Mouse (Mus musculus): ENCODE data around the gene Prpf4.
A peak's percentile ranks its signal among the peaks of the same experiment; 100 is the strongest.

Prpf4 gene

DNA sequence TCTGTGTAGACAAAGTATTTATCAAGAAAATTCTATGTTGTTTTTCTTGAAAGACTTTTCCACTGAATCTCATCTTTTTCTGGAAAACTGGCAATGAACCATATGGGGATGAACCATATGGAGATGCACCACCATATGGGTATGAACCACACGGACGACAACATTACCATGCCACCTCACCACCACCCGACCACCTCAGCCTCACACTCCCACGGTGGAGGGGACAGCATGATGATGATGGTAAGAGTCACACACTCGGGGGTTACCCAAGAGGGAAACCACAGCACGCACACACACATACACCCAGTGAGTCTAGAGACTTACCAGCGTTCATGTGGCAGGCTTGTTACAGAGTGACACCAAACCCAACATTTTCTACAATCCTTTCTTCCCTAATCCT lies 23.2 kb upstream of the Prpf4 start:
- no peak for ATAC-seq (ENCODE audit: insufficient number of reproducible peaks, low FRiP score, low TSS enrichment)

DNA sequence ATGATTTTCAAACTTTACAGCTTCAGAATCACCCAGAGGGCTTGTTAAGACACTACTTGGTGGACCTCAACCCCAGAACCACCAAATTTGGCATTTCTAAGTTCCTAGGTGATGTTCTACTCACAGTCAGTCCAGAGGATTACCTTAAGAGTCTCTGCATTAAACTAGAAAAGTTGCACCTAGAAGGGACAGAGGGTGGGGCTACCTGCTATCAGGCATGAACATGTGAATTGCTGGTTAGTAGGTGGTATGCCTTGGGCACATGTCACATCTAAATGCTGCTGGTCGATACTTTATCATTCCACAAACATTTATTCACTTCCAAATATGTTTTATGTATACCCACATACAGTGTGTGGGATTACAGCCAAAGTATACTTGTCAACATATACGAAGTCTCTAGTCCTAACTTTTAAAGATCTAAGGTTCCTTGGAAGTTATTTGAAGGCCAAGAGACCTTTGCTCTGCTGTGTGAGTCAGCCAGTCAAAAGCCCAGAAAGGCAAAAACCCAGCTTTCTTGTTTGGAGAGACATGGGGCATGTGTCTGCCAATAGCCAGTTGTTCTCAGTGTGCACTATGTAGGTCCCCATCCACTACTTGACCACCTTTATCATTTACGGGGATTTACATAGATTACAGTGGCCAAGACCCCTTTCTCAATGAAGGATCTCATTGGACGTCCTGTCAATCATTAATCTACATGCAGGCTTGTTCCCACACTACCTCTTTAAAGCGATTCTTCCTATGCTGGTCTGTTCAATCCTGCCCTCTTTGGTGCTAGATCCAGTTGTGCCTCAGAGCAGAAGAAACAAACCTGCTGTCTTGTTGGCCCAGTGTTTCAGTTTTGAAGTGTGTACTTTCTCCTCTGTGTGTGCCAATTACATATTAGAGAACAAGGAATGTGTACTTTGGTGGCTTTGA lies 18.7 kb upstream of the Prpf4 start:
- ATAC-seq (ENCODE audit: insufficient number of reproducible peaks, low FRiP score, low TSS enrichment), result no peak

DNA sequence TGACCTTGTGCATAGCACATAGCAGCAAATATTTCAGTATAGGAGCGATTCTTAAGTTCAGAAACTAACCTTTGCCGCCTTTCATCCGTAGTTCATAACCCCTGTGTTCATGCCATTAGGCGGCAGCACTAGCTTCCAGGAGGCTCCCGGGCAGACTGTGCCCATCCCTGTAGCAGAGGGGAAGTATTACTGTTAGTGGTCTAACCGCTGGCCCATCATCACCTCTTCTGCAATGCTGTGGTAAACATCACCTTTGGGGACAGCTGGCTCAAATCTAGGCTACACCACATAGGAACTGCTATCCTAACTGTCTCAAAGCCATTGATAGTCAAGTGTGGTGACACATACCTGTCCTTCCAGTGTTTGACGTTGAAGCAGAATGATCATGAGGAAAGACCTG lies 16.7 kb upstream of the Prpf4 start:
- ATAC-seq (ENCODE audit: insufficient number of reproducible peaks, low FRiP score, low TSS enrichment), result no peak

DNA sequence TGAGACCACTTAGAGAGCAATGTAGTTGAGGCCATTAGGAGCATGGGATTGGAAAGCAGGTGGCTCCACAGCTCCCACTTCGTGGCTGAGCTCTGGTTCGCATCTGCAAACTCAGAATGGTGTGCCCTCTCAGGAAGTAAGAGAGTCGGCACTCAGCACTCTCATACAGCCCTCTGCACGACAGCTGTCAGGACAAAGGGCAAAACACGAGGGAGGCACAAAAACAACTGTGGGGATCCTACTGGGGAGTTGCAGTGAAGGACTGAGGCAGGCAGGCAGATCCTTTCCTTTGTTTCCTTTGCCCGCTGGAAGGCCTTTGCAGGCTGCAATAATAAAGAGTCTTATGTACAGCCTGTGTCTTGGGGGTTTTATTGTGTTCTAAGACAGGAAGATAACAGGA lies 15.1 kb upstream of the Prpf4 start:
- ATAC-seq (ENCODE audit: insufficient number of reproducible peaks, low FRiP score, low TSS enrichment), result no peak

DNA sequence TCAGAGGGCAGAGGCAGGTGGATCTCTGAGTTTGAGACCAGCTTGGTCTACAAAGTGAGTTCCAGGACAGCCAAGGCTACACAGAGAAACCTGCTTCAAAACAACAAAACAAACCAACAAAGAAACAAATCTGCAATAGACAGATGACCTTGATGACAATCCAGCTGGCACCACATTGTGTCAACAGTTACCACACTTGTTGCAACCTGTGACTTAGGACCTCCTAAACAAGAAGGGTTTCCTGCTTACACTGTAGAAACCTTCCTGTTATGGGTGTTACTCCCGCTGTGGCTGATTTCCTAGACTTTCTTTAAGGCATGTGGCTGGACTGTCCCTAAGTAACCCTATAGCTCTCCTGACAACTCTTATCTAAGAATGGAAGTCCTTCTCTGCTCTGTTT lies 12.8 kb upstream of the Prpf4 start:
- no peak for ATAC-seq (ENCODE audit: insufficient number of reproducible peaks, low FRiP score, low TSS enrichment)

DNA sequence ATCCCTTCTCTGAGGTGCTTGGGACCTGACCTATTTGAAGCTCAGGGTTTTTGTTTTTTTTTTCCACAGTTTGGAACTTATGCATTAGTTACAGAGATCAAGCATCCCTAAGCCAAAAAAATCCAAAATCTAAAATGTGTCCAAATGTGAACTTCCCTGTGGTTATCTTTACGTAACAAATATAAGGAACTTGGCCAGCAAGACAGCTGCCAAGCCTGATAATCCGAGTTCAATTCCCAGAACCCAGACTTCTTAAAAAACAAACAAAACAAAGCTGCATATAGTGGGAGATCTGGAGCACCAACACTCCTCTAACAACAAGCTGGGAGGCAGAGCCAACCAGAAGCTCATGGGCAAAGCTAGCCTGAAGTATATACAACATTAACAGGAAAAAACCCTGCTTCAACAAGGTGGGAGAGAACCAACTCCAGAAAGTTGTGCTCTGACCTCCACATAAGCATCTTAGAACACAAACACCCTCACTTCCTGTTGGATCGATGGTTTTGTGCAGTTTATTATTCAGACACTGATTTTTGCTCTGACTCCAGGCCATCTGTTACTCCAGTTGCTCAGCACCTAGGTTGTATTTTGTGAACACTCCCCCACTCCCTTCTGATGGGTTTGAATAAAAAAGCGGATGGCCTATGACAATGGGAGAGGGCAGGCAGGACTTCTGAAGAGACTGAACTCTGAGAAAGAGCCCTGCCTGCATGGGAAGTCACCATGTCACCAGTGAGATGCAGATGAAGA lies 10.8 kb upstream of the Prpf4 start:
- no peak for ATAC-seq (ENCODE audit: insufficient number of reproducible peaks, low FRiP score, low TSS enrichment)

DNA sequence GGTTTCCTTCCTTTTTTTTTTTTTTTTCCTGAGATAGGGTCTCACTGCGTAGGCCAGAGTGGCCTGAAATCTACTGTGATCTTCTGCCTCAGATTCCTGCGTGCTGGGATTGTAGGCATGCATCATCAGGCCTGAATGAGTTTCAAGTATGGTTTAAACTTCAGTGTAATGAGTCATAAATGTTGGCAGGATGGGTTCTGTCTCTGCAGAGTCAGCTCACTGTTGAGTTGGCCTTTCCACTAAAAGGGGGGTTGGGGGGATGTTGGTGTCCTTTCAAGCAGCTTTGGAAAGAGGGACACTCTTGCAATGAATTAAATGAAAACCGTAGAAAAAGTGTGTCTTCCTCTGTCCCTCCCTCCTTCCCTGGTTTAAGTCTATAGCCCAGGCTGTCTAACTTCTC lies 9.6 kb upstream of the Prpf4 start:
- no peak for ATAC-seq (ENCODE audit: insufficient number of reproducible peaks, low FRiP score, low TSS enrichment)

DNA sequence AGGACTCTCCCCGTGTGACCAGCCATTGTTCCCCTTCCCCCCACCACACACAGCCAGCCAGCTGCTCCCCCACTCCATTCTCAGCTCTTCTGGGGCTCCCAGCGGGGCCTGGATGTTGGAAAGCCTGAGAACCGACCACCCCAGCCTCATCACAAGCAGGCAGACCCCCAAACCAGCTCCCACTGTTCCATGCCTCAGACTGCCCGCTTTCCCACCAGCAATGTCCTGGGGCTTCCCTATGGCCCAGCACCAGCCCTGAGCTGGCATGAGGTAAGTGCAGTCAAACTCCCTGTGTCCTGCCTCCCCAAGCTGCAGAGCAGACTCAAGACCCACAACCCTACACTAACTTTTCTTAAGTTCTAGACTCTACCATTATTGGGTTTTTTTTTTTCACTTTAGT lies 2.5 kb upstream of the Prpf4 start:
- ATAC-seq (ENCODE audit: insufficient number of reproducible peaks, low FRiP score, low TSS enrichment), result no peak

DNA sequence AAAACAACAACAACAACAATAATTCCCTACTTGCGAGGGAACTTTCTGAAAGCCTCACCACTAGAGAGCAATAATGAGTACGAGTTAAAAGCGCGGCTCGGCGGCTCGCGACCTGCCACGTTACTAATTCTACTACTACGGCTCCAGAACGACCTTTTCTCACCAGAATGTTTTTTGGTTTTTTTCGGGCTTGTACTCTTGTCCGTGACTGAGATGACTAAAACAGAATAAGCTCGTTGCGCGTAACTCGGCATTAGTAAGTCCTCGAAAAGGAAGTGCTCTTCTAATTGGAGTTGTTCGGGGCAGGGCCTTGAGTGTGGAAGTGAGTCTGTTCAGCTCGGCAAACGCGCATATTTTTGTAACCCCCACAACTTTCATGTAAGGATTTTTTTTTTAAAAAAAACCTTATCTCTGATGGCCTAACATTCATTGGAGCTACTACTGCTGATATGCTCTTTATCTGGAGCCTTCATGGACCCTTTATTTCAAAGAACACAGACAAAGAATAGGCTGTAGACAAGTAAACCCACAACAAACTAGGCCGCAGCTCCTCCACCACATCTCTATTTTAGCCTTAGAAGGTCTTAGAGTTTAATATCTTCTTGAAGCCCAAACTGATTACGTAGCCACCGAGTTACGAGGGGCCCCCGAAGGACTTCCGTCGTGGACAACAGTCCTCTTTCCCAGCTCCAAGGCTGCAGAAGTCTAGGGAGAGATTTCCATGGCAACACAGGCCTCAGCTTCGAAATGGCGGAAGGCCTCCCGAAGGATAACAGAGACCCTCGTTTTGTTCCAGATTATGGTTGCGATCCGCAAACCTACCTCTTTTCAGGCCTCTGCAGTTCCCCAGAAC lies 641 bp upstream of the Prpf4 start:
- ATAC-seq (ENCODE audit: insufficient number of reproducible peaks, low FRiP score, low TSS enrichment), result peak; percentile 47

DNA sequence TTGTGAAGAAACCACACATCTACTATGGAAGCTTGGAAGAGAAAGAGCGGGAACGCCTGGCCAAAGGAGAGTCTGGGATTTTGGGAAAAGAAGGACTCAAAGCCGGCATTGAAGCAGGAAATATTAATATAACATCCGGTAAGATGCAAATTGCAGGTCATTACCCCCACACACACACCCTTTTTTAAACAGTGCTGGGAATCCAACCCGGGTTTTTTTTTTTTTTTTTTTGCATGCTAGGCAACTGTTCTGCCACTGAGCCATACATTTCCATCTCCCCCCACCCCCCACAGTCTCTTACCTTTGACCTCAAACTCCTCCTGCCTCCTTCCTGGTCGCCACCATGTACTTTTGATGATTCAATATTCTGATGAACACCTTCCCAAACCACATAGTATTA lies 1.0 kb downstream of the Prpf4 start:
- no peak for ATAC-seq (ENCODE audit: insufficient number of reproducible peaks, low FRiP score, low TSS enrichment)

DNA sequence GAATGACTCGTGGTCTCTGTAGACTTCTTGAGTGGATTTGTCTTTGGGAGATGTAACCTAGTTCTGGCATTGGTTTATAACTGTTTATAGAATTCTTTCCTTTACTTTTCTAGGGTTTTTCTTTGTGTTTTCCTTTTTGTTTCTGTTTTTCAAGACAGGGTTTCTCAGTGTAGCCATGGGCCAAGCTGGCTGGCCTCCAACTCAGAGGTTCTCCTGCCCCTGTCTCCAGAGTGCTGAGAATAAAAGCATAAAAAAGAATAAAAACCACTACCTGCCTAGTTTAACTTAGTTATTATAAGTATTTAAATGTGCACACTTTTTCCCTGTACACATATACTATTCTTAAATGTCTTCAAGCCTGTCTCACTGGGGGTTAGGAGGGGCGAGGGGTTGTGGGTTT lies 1.7 kb downstream of the Prpf4 start:
- no peak for ATAC-seq (ENCODE audit: insufficient number of reproducible peaks, low FRiP score, low TSS enrichment)

DNA sequence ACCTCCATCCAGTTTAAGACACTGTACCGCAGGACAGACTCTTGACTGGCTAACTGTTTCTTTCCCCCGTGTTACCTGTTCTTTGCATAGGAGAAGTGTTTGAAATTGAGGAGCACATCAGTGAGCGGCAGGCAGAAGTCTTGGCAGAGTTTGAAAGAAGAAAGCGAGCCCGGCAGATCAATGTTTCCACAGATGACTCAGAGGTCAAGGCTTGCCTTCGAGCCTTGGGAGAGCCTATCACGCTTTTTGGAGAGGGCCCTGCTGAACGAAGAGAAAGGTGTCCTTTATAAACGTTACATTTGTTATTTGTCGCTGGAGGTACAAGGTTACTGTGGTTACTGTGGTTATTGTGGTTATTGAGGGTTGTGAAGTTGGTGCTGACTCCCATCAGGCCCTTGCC lies 3.0 kb downstream of the Prpf4 start:
- no peak for ATAC-seq (ENCODE audit: insufficient number of reproducible peaks, low FRiP score, low TSS enrichment)

DNA sequence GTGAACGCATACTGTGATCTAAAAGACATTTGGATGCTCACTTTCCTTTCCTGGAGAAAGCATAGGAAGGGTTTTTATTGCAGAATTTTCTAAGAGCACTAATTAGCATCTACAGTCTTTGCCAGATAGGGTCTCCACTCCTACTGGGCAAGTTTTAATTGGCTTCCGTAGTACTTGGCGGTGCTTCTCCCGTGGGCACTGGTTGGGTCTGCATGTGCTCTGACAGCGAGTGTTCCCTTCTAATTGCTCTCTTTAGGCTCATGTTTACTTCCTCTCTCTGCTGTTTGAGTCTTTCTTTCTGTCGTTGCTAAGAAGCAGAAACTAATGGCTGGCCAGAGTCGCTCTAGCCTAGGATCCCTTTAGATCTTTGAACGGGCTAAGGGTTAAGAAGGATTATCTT lies 9.9 kb downstream of the Prpf4 start:
- no peak for ATAC-seq (ENCODE audit: insufficient number of reproducible peaks, low FRiP score, low TSS enrichment)

DNA sequence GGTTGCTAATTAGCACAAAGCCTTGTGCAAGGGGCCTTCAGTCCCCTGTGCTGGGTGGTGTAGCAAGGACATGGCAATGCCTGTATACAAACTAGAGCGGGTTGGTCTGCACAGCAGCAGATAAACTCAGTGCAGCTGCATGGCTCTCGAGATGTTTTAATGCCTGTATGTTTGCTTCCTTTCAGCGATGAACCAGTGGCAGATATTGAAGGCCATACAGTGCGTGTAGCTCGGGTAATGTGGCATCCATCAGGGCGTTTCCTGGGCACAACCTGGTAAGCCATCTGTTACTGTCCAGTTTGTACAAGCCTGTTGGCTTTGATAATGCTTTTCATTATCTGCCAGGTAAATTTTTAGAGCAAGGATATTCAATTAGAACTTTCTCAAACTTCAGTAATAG lies 10.5 kb downstream of the Prpf4 start:
- ATAC-seq (ENCODE audit: insufficient number of reproducible peaks, low FRiP score, low TSS enrichment), result peak; percentile 82

DNA sequence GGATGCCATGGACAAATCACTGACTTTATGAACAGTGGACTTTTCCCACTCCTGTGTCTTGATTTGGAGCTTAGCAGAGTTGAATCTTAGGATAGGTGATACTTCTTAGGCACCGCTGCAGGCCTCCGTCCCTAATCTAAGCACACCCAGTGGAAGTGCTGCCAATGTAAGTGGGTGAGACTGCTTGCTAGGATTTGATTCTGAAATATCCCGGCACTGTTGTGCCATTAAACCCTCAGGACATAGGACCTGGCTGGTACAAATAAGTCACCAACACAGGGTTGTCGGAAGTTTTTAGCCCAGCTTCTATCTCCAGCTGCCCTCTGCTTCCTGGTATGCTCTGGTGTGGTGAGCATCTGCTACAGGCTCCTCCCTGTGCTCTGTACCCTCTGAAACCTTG lies 17.3 kb downstream of the Prpf4 start:
- ATAC-seq (ENCODE audit: insufficient number of reproducible peaks, low FRiP score, low TSS enrichment), result no peak

DNA sequence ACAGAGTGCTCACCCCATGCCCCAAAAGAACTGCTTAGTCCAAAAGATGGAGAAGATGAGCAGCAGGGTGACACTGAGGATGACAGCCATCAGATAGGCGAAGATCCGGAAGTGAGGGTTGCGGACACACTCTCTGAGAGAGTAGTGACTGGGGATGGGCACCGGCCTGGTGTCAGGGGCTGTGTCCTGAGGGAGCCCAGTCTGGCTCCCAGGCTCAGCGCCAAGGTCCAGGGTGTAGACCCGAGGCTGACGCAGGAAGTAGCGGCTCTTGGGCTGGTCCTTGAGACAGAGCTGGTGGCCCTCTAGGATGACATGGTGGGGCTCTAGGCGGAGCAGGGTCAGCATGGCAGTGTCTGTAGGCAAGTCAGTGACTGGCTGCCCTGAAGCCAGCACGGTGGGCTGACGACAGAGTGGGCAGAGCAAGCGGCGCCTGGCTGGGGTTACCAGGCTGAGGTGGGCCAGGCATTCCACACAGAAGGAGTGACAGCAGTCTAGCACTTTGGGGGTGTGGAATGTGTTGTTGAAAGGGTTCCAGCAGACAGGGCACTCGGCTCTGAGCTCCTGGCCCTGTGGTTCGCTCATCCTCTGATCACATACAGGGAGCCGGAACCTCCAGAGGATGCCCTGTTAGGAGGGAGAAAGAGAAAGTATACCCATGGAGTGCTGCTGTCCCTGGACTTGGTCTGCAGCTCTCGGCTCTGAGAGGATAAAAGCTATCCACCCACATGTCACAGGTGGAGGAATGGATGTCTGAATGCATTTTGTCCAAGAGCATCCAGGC lies 19.6 kb downstream of the Prpf4 start:
- ATAC-seq (ENCODE audit: insufficient number of reproducible peaks, low FRiP score, low TSS enrichment), result peak; percentile 56

DNA sequence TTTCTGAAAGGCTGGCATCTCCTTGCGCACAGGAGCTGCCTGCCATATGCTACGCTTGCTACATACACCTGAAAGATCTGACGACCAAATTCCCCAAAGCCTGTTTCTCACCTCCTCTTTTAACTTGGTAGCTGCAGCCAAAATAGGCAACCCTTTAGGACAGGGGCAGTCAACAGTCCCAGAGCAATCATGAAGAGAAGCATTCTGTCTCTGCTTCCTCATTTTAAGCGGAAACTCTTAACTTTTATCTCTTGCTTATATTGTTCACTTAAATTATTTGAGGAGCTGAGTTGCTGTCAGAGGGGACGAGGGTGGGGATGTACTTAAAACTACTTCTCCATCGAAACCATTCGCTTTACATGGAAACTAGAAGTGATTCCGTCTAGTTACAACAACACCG lies 21.0 kb downstream of the Prpf4 start:
- ATAC-seq (ENCODE audit: insufficient number of reproducible peaks, low FRiP score, low TSS enrichment), result no peak

DNA sequence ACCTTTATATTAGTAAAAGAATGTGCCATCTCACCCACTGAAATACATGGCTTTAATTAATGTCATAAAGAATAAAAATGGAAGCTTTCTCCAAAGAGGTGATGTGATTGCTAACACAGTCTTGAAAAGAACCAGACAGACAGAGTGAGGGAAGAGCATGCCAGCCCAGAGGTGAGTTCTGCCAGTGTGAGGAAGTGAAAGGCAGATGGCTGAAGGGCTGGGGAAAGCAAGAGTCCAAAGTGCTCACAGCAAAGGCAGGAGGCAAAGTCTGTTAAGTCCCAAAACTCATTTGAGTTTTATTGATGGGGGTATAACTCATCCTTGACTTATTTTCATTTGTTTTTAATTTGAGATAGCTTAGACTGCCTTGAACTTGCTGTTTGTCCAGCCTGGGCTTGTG lies 22.1 kb downstream of the Prpf4 start:
- no peak for ATAC-seq (ENCODE audit: insufficient number of reproducible peaks, low FRiP score, low TSS enrichment)

DNA sequence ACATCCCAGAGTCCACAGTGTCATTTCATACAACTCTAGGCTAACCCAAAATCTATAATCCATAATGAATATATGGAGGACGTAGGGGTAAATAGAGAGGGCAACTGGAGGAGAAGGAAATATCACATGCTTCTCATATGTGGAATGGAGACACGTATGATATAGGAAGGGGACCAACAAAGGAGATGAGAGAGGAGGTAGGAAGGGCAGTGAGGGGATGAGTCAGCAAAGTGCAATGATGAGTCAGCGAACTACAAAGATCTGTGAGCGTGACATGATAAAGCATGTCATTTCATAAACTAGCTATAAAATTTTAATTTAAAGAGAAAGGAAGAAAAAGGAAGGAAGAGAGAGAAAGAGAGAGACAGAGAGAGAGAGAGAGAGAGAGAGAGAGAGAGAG lies 22.9 kb downstream of the Prpf4 start:
- ATAC-seq (ENCODE audit: insufficient number of reproducible peaks, low FRiP score, low TSS enrichment), result no peak
